Mouse (Mus musculus) forebrain, postnatal 0 days (tissue): ENCODE results near the gene Rad23a. TPM values are rescaled to one million over a fixed set of nuclear protein-coding genes. Genes with fewer than 3 reads are reported as not detected.

Source experiments
- ATAC-seq: fragments of 200-750 bp; cut with Nextera tagmentation; 2 replicates; pipeline ENCODE4 v1.8.0; 2017; ENCODE audit warnings: mild to moderate bottlenecking, moderate library complexity
- DNase-seq: peaks from one replicate; pipeline ENCODE4 v3.0.0-alpha.2; 2015
- H3K27ac ChIP-seq: fragments of 300-500 bp; sonication (generic); 2 replicates; pipeline ENCODE4 v1.5.1; 2014; ENCODE audit warnings: low read depth, mild to moderate bottlenecking, antibody characterized with exemption, low read length, moderate library complexity, mixed read lengths
- H3K27me3 ChIP-seq: fragments of 300-500 bp; sonication (generic); 2 replicates; pipeline ENCODE4 v1.6.1; 2014; ENCODE audit warnings: mild to moderate bottlenecking, low read length, mixed read lengths; ENCODE audit not compliant: insufficient read depth
- H3K36me3 ChIP-seq: fragments of 300-500 bp; sonication (generic); 2 replicates; pipeline ENCODE4 v1.6.1; 2014; ENCODE audit warnings: mild to moderate bottlenecking, moderate library complexity; ENCODE audit not compliant: insufficient read depth
- H3K4me1 ChIP-seq: fragments of 300-500 bp; sonication (generic); 2 replicates; pipeline ENCODE4 v1.6.1; 2014; ENCODE audit warnings: antibody characterized with exemption; ENCODE audit not compliant: insufficient read depth
- H3K4me2 ChIP-seq: fragments of 300-500 bp; sonication (generic); 2 replicates; pipeline ENCODE4 v1.6.1; 2014; ENCODE audit warnings: low read depth, mild to moderate bottlenecking, moderate library complexity
- H3K4me3 ChIP-seq: fragments of 300-500 bp; sonication (generic); 2 replicates; pipeline ENCODE4 v1.5.1; 2014; ENCODE audit warnings: low read depth, low read length, mixed read lengths
- H3K9ac ChIP-seq: fragments of 300-500 bp; sonication (generic); 2 replicates; pipeline ENCODE4 v1.6.1; 2014; ENCODE audit warnings: mild to moderate bottlenecking
- H3K9me3 ChIP-seq: fragments of 300-500 bp; sonication (generic); 2 replicates; pipeline ENCODE4 v1.6.1; 2016; ENCODE audit warnings: low read length
- CTCF ChIP-seq: sonication (generic); IDR thresholded peaks from 2 replicates; pipeline ENCODE4 v1.5.1; 2016; ENCODE audit warnings: antibody characterized with exemption, control low read depth, low read depth
- WGBS: fragments of 180-500 bp; shearing (Covaris S2); extraction: QIAGEN DNeasy Blood & Tissue Kit; methylation state at CpG from one replicate; pipeline ENCODE4 v1.1.7; 2014; 5-methylcytosine and 5-hydroxymethylcytosine counted together
- polyA plus RNA-seq: library from polyadenylated mRNA; unstranded; fragments of >200 nt; fragmentation: Nextera tagmentation; extraction: Ambion mirVana; gene quantifications from 2 replicates; pipeline ENCODE4 v1.2.1, GENCODE M21; 2015
- total RNA-seq: library from RNA; depleted of rRNA; stranded (reverse); fragments of >200 nt; gene quantifications from 2 replicates; pipeline ENCODE4 v1.2.3, GENCODE M21; 2014

Rad23a gene
- total and polyA plus RNA-seq, 2 experiments from 2014 or later: 55.3 to 77.4 TPM

DNA sequence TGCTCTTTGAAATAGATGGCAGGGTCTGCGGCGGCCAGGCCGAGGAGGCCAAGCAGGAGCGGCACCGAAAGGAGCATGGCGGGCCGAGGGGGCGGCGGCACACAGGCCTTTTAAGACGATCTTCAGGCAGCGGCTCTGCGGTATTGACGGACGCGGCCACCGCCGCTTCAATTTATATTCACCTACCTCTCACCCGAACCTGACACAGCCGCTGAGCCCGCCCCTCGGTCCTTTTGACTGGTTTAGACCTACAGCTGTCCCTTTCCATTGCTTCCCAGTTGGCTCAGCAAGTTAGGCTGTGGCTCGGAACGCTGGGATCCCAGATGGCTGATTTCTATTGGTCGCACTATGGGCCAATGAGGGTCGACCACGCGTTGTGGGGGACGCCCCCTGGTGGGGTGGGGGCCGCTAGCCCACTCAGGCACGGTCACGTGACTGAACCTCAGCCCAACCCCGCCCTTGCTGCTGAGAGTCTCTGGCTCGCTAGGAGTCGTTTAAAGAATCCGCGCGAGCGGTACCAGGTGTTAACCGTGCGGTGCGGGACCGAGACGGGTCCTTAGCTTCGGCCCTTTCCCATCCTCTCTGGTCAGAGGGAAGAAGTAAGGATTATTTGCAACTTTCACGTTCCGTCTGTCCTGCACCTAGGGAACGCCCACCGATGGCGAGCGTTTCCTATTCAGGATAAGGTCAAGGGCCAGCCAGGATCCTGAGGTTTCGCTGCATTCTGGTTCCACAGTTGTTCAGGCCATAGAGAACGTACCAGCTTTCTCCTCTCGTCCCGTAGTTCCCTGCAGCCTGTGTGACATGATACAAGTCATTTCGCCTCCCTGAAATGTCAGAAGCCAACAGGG is 6.5 kb upstream of the Rad23a start, which contains the start of gene Calr:
Calr (minus strand) TSS at position 213 of the 851 bp plus-strand sequence.
- Histone ChIP-seq H3K27ac (peak within 1 kb of the TSS; percentile 87), H3K9ac (peak within 1 kb of the TSS; percentile 97), H3K9me3 (no peaks in the 10 kb centered on the region), H3K4me2 (peak within 1 kb of the TSS; percentile 90), H3K4me3 (peak within 1 kb of the TSS; percentile 83), H3K27me3 (no peaks in the 10 kb centered on the region), H3K36me3 (peaks cover 33% of the 10 kb centered on the region), H3K4me1 (peaks cover 11% of the 10 kb centered on the region)
- peak; percentile 51 for TF ChIP-seq CTCF
- DNase-seq (peak; percentile 100), ATAC-seq (peak; percentile 99)
- WGBS: 1% methylated on average over 55 of the region's 55 CpGs

DNA sequence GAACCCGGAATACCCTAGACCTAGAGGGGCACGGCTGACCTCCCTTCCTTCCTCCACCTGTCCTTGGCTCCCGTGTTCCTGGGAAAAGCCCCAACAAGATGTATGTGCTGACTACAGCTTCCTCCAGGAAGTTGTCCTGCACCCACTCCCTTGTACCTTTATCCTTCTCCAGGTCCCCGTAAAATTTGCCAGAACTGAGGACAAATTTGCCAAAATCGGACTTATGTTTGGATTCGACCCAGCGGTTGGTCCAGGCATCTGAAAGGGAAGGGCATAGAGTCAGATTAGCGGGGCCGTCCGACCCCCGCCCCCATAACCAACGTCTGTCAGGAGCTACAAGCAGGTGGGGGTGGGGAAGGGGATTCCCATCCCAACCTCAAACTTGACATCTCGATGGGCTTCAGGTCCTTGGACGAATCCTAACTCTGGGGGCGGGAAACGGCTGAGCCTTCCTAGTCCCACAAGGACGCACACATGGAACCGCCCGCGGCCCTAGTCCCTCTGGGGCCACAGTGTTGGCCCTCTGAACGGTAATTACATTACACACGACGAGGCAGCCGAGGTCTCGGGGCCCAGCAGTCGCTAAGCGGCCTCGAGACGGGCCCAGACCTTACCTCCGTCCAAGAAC is 5.7 kb upstream of the Rad23a start:
- DNase-seq (no peak), ATAC-seq (peak; percentile 23)
- no peak for TF ChIP-seq CTCF
- peak overlapping the region; percentile 90 for H3K4me2 ChIP-seq
- no peaks in the 10 kb centered on the region for H3K27me3 ChIP-seq
- peak overlapping the region; percentile 83 for H3K4me3 ChIP-seq
- peak overlapping the region; percentile 97 for H3K9ac ChIP-seq
- under 1% methylated on average over 30 of the region's 30 CpGs for WGBS
- no peaks in the 10 kb centered on the region for H3K9me3 ChIP-seq
- H3K4me1 ChIP-seq: peaks cover 11% of the 10 kb centered on the region
- peak overlapping the region; percentile 87 for H3K27ac ChIP-seq
- H3K36me3 ChIP-seq: peaks cover 40% of the 10 kb centered on the region

DNA sequence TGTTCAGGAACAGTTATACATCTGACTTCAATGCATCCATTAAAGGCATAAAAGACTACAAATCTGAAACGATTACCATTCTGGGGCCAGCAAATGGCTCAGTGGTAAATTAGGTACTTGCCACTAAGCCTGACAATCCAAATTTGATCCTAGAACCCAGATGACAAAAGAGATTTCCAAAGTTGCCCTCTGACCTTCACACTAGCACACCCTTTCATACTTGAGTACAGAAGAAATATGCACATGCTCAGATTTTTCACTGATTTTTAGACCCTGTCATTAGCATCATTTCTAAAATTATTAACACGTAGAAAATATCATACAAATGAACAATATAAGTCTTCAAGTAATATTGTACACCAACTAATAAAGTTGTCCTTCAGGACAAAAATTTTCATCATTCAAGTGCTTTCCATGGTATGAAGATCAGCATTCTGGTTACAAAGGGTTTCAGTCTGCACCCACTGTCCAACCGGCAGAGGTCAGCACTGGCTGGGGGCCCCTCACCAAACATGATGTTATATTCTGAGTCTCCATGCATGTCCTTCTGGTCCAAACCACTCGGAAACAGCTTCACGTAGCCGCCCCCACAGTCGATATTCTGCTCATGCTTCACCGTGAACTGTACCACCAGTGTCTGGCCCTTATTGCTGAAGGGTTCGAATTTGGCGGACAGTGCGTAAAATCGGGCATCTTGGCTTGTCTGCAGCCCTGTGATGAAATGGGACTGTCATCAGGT is 5.1 kb upstream of the Rad23a start:
- H3K27ac ChIP-seq: peak overlapping the region; percentile 87
- peak overlapping the region; percentile 83 for H3K4me3 ChIP-seq
- peak; percentile 31 for DNase-seq
- peak; percentile 59 for TF ChIP-seq CTCF
- ATAC-seq: no peak
- no peaks in the 10 kb centered on the region for H3K9me3 ChIP-seq
- peaks cover 42% of the 10 kb centered on the region for H3K36me3 ChIP-seq
- H3K4me1 ChIP-seq: peaks cover 11% of the 10 kb centered on the region
- 10% methylated on average over 12 of the region's 12 CpGs for WGBS
- H3K27me3 ChIP-seq: no peaks in the 10 kb centered on the region
- peak overlapping the region; percentile 90 for H3K4me2 ChIP-seq
- peak overlapping the region; percentile 97 for H3K9ac ChIP-seq

DNA sequence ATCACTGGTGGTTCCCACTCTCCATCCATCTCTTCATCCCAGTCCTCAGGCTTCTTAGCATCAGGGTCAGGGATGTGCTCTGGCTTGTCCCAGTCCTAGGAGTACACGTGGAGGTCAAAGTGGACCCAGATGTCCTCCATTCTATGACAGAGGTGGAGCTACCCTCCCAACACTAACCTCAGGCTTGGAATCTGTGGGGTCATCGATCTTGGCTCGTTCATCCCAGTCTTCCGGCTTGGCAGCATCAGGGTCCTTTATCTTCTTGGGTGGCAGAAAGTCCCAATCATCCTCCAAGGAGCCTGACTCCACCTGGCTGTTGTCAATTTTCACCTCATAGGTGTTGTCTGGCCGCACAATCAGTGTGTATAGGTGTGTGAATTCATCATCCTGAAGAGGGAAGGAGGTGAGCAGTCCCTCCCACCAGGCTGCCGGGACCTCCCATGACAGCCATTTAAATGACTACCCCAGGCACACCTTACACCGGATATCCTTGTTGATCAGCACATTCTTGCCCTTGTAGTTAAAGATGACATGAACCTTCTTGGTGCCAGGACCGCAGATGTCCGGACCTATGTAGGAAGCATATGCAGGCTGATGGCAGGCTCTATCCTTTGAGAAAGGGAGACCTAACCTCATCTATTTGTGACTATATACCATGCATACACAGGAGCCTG is 4.1 kb upstream of the Rad23a start:
- H3K27me3 ChIP-seq: no peaks in the 10 kb centered on the region
- no peak for TF ChIP-seq CTCF
- DNase-seq: no peak
- H3K4me3 ChIP-seq: peak overlapping the region; percentile 83; the same call in 1 of the 2 replicates
- H3K4me1 ChIP-seq: peaks cover 14% of the 10 kb centered on the region
- ATAC-seq: no peak
- H3K36me3 ChIP-seq: peaks cover 42% of the 10 kb centered on the region
- H3K9ac ChIP-seq: no peak overlapping the region
- 92% methylated on average over 9 of the region's 9 CpGs for WGBS
- H3K9me3 ChIP-seq: no peaks in the 10 kb centered on the region
- H3K27ac ChIP-seq: no peak overlapping the region
- peak overlapping the region; percentile 90 for H3K4me2 ChIP-seq

DNA sequence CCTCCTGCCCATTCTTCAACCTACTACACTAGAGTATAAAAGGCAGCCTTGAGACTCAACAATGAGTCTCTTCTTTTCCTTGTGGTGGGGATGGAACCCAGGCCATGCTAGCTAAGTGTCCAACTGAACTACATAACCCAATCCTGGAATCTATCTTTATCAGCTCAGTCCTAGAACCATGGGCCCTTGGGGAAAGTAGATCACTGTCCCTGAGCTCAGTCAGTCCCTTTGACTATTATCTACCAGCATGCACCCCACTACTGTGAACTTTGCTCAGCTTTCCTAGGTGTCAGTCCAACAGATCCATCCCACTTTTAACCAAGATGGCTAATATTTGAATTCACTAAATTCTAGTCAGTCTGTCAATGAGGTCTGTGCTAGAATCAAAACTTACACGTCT is 1.0 kb upstream of the Rad23a start:
- 72% methylated on average over 1 of the region's 1 CpGs for WGBS
- no peak for TF ChIP-seq CTCF
- H3K27me3 ChIP-seq: no peaks in the 10 kb centered on the region
- H3K4me1 ChIP-seq: peaks cover 16% of the 10 kb centered on the region
- H3K4me3 ChIP-seq: no peak overlapping the region
- H3K9me3 ChIP-seq: no peaks in the 10 kb centered on the region
- H3K27ac ChIP-seq: no peak overlapping the region
- no peak for ATAC-seq
- DNase-seq: no peak
- H3K4me2 ChIP-seq: no peak overlapping the region
- no peak overlapping the region for H3K9ac ChIP-seq
- H3K36me3 ChIP-seq: peaks cover 64% of the 10 kb centered on the region

DNA sequence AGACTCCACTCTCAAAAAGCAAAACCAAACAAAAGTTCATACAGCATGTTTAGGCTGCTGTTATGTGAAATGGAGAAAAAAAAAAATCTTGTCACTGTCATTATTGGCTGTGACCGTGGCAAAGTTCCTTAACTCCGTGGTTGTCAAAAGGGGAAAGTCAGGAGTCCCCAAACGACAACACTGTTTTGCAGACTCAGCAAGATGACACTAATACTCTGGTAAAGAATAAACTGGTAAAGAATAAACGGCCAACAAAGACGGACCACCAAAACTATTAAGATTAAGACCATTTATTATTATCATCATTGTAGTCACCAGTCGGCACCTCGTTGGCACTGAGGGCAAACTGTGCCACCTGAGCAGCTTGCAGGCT is 604 bp downstream of the Rad23a start:
- H3K4me3 ChIP-seq: peak overlapping the region; percentile 84
- H3K9me3 ChIP-seq: no peaks in the 10 kb centered on the region
- DNase-seq (no peak), ATAC-seq (no peak)
- 2% methylated on average over 7 of the region's 7 CpGs for WGBS
- peaks cover 17% of the 10 kb centered on the region for H3K4me1 ChIP-seq
- H3K9ac ChIP-seq: peak overlapping the region; percentile 88
- TF ChIP-seq CTCF: no peak
- peak overlapping the region; percentile 84 for H3K27ac ChIP-seq
- no peaks in the 10 kb centered on the region for H3K27me3 ChIP-seq
- H3K4me2 ChIP-seq: peak overlapping the region; percentile 85
- peaks cover 73% of the 10 kb centered on the region for H3K36me3 ChIP-seq
